Mouse (Mus musculus) kidney, postnatal 0 days (tissue): ENCODE measurements around the gene Pipox. TPM values are rescaled to one million over a fixed set of nuclear protein-coding genes. Genes with fewer than 3 reads are reported as not detected.

Experiments used
- ATAC-seq: fragments of 200-750 bp; cut with Nextera tagmentation; replicated peaks from 2 replicates; pipeline ENCODE4 v1.8.0; 2017; ENCODE audit warnings: low read depth, moderate number of reproducible peaks, moderate TSS enrichment, moderate library complexity; ENCODE audit not compliant: low FRiP score
- DNase-seq: peaks from one replicate; pipeline ENCODE4 v3.0.0-alpha.2; 2016; ENCODE audit warnings: low spot score
- H3K27ac ChIP-seq: fragments of 300-500 bp; sonication (generic); 2 replicates; pipeline ENCODE4 v1.5.1; 2014; ENCODE audit warnings: mild to moderate bottlenecking
- H3K27me3 ChIP-seq: fragments of 300-500 bp; sonication (generic); 2 replicates; pipeline ENCODE4 v1.6.1; 2014; ENCODE audit warnings: low read length, mixed read lengths; ENCODE audit not compliant: insufficient read depth
- H3K36me3 ChIP-seq: fragments of 300-500 bp; sonication (generic); 2 replicates; pipeline ENCODE4 v1.6.1; 2014; ENCODE audit warnings: low read length, mixed read lengths; ENCODE audit not compliant: insufficient read depth
- H3K4me1 ChIP-seq: fragments of 300-500 bp; sonication (generic); replicated peaks from 2 replicates; pipeline ENCODE4 v1.6.1; 2014; ENCODE audit warnings: antibody characterized with exemption, low read length, mixed read lengths; ENCODE audit not compliant: insufficient read depth
- H3K4me2 ChIP-seq: fragments of 300-500 bp; sonication (generic); 2 replicates; pipeline ENCODE4 v1.6.1; 2014; ENCODE audit warnings: mild to moderate bottlenecking, low read length, moderate library complexity, mixed read lengths
- H3K4me3 ChIP-seq: fragments of 300-500 bp; sonication (generic); replicated peaks from 2 replicates; pipeline ENCODE4 v1.5.1; 2014; ENCODE audit warnings: low read depth, low read length
- H3K9ac ChIP-seq: fragments of 300-500 bp; sonication (generic); 2 replicates; pipeline ENCODE4 v1.6.1; 2014; ENCODE audit warnings: low read depth, low read length
- H3K9me3 ChIP-seq: fragments of 300-500 bp; sonication (generic); replicated peaks from 2 replicates; pipeline ENCODE4 v1.6.1; 2016; ENCODE audit warnings: low read length, inconsistent platforms, mixed read lengths
- CTCF ChIP-seq: IDR thresholded peaks from 2 replicates; pipeline ENCODE4 v1.5.1; 2016; ENCODE audit warnings: antibody characterized with exemption, low read depth, mild to moderate bottlenecking, moderate library complexity
- WGBS: fragments of 180-500 bp; shearing (Covaris S2); extraction: QIAGEN DNeasy Blood & Tissue Kit; methylation state at CpG from one replicate; pipeline ENCODE4 v1.1.7; 2014; 5-methylcytosine and 5-hydroxymethylcytosine counted together
- polyA plus RNA-seq: library from polyadenylated mRNA; unstranded; fragments of >200 nt; fragmentation: Nextera tagmentation; extraction: Ambion mirVana; gene quantifications from 2 replicates; pipeline ENCODE4 v1.2.1, GENCODE M21; 2015

The Pipox gene
- polyA plus RNA-seq, 1 experiment from 2014 or later = 20.9 TPM

GRCm38 (mm10) chr11:77925836-77926657 is 32.2 kb upstream of the Pipox start:
- no peak overlapping the region for H3K4me3 ChIP-seq
- TF ChIP-seq CTCF = no peak
- H3K27me3 ChIP-seq = peaks cover 22% of the 10 kb centered on the region
- no peak overlapping the region for H3K4me2 ChIP-seq
- H3K36me3 ChIP-seq = no peaks in the 10 kb centered on the region
- no peak overlapping the region for H3K27ac ChIP-seq
- DNase-seq = no peak
- WGBS = 29% methylated on average over 9 of the region's 9 CpGs
- no peak overlapping the region for H3K9ac ChIP-seq
- H3K9me3 ChIP-seq = no peaks in the 10 kb centered on the region
- peaks cover 2% of the 10 kb centered on the region; the same call in 1 of the 2 replicates for H3K4me1 ChIP-seq
- ATAC-seq = no peak

- Histone ChIP-seq H3K27ac (no peak overlapping the region), H3K9me3 (no peaks in the 10 kb centered on the region), H3K4me1 (no peaks in the 10 kb centered on the region), H3K9ac (no peak overlapping the region), H3K4me2 (no peak overlapping the region), H3K27me3 (no peaks in the 10 kb centered on the region), H3K36me3 (no peaks in the 10 kb centered on the region), H3K4me3 (no peak overlapping the region)
- WGBS = 79% methylated on average over 4 of the region's 4 CpGs
- ATAC-seq (no peak), DNase-seq (no peak)
- TF ChIP-seq CTCF = no peak
Observed at GRCm38 (mm10) chr11:77923285-77923684, 29.4 kb upstream of the Pipox start.

GRCm38 (mm10) chr11:77917166-77917565 is 23.3 kb upstream of the Pipox start:
- H3K36me3 ChIP-seq = no peaks in the 10 kb centered on the region
- no peak for TF ChIP-seq CTCF
- H3K4me3 ChIP-seq = no peak overlapping the region
- H3K27ac ChIP-seq = no peak overlapping the region; the same call in 1 of the 2 replicates
- H3K4me2 ChIP-seq = no peak overlapping the region
- no peak overlapping the region for H3K9ac ChIP-seq
- WGBS = 33% methylated on average over 10 of the region's 10 CpGs
- peaks cover 21% of the 10 kb centered on the region for H3K27me3 ChIP-seq
- ATAC-seq (no peak), DNase-seq (no peak)
- H3K4me1 ChIP-seq = no peaks in the 10 kb centered on the region
- H3K9me3 ChIP-seq = no peaks in the 10 kb centered on the region

- Histone ChIP-seq H3K36me3 (no peaks in the 10 kb centered on the region), H3K9me3 (no peaks in the 10 kb centered on the region), H3K27me3 (peaks cover 21% of the 10 kb centered on the region), H3K9ac (no peak overlapping the region), H3K4me2 (no peak overlapping the region), H3K4me3 (no peak overlapping the region), H3K27ac (no peak overlapping the region), H3K4me1 (no peaks in the 10 kb centered on the region)
- 73% methylated on average over 4 of the region's 4 CpGs for WGBS
- no peak for TF ChIP-seq CTCF
- ATAC-seq (no peak), DNase-seq (no peak)
Observed at GRCm38 (mm10) chr11:77916741-77917140, 22.8 kb upstream of the Pipox start.

- Histone ChIP-seq H3K27me3 (peaks cover 21% of the 10 kb centered on the region), H3K4me2 (no peak overlapping the region), H3K4me1 (no peaks in the 10 kb centered on the region), H3K9me3 (no peaks in the 10 kb centered on the region), H3K27ac (no peak overlapping the region), H3K36me3 (no peaks in the 10 kb centered on the region), H3K4me3 (no peak overlapping the region), H3K9ac (no peak overlapping the region)
- no peak for DNase-seq
- no peak for ATAC-seq
- no peak for TF ChIP-seq CTCF
- 2% methylated on average over 31 of the region's 32 CpGs for WGBS
Observed at GRCm38 (mm10) chr11:77914598-77915260, 20.8 kb upstream of the Pipox start.

GRCm38 (mm10) chr11:77913505-77913904 is 19.6 kb upstream of the Pipox start:
- no peak for TF ChIP-seq CTCF
- Histone ChIP-seq H3K4me2 (no peak overlapping the region), H3K27me3 (peaks cover 25% of the 10 kb centered on the region), H3K9me3 (no peaks in the 10 kb centered on the region), H3K9ac (no peak overlapping the region), H3K27ac (no peak overlapping the region), H3K36me3 (no peaks in the 10 kb centered on the region), H3K4me1 (no peaks in the 10 kb centered on the region; the same call in 1 of the 2 replicates), H3K4me3 (no peak overlapping the region)
- ATAC-seq = no peak
- 28% methylated on average over 6 of the region's 6 CpGs for WGBS
- DNase-seq = no peak
